Mouse (Mus musculus): ENCODE results near the gene Fanca.

The Fanca gene

GRCm38 (mm10) chr8:123318467-123318911, at the start of gene Fanca:
Gene Fanca (minus strand): TSS chr8:123318576.
- DNase-seq (ENCODE audit: low read depth, low spot score), result peak; percentile 98

DNA sequence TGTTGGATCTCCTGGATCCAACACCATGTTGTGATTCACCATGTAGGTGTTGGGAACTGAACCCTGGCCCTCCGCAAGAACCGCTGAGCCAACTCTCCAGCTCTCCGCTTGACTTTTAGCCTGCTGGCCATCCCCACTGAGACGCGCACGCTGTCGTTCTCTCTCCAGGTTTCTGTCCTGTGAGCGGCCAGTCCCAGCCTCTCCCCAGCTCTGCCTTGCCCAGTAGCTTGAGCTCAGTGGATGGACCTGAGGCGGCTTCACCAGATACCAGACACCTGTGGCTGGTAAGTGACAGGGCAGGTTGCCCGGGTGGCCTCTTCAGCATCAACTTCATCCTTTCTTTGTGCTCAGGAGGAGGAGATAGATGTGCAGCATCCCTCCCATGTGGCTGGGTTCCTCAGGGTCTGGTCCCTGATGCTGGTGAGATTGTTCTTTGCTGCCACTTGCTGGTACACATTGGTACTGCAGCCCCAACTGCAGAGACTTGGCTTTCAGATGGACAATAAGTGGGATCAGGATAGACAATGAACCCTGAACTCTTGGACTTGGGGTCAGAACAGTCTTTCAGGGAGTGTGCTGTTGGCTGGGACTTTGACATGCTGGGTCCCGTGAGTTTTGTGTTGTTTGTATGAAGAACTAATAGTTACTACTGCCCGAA, 42.8 kb upstream of the Fanca start:
- DNase-seq (ENCODE audit: low read depth, low spot score), result peak; percentile 74

DNA sequence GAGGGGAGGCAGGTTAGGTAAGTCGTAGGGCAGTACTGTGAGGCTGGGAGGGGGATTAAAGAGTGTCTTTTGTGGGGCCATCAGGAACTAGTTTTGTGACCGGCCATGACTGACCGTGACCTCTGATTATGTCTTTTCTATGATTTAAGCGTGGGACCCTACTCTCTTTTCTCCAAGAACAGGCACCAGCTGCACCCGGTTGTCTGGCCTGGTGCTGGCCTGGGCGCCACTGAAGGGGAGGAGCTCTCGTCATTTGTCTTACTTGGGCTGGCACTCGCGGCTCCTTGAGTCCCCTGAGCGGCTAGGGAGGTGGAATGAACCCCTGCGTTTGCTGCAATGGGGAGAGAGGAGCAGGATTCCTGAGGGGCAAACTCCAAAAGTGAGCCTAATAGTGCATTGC, 34.8 kb upstream of the Fanca start:
- DNase-seq (ENCODE audit: low read depth, low spot score), result no peak

GRCm38 (mm10) chr8:123352786-123353185, 34.4 kb upstream of the Fanca start:
- DNase-seq (ENCODE audit: low read depth, low spot score), result peak; percentile 42

DNA sequence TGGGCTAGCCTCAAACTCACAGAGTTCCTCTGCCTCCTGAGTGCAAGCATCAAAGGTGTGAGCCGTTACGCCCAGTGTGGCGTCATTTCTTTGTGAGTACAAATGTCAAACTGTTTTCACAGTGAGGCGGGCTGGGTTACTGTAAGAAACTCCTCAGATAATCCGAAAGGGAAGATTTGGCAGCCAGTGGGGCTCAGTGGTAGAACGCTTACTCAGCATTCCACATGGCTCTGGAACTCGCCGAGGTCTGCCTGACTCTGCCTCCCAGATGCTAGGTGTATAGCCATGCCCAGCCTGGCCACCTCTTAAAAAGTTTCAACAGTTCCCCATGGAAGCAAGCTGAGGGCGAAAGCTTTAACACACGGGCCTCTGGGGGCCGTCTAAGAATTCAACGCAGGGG, 33.7 kb upstream of the Fanca start:
- DNase-seq (ENCODE audit: low read depth, low spot score), result no peak

GRCm38 (mm10) chr8:123349073-123349472, 30.7 kb upstream of the Fanca start:
- no peak for DNase-seq (ENCODE audit: low read depth, low spot score)

GRCm38 (mm10) chr8:123348237-123348843, 30.0 kb upstream of the Fanca start:
- no peak for DNase-seq (ENCODE audit: low read depth, low spot score)

DNA sequence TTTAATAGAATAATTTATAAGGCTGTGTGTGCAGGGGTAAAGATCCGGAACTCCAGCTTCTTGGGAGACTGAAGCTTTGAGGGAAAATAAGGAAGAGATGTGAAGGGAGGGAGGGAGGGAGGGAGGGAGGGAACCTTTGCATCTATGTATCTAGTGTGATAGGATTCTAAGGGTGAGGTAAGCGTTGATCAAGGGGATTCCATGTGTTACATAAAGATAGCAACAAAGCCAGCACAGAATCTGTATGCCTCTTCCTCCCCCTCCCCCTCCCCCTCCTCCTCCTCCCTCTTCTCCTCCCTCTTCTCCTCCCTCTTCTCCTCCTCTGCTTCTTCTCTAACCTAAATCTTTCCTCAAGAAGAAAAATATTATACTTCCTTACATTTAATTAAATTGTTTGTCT, 28.9 kb upstream of the Fanca start:
- DNase-seq (ENCODE audit: low read depth, low spot score), result no peak

DNA sequence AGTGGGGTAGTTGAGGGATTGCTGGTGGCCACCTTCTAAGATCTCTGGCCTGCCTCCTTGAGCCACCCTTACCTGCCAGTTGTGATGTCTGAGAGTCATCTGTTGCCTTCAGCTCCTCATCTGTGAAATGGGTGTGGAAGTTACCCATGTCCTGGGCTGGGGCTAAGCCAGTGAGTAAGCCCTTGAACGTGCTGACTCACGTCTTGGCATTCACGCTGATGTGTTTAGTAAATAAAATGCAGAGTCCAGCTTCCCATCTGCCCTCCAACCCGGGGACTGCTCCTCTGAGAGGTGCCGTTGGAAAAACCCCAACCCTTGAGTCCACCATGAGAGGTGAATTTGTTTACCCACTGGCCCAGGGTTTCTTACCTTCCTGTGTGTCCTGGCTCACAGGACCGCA, 27.5 kb upstream of the Fanca start:
- DNase-seq (ENCODE audit: low read depth, low spot score), result no peak

GRCm38 (mm10) chr8:123345135-123345534, 26.8 kb upstream of the Fanca start:
- no peak for DNase-seq (ENCODE audit: low read depth, low spot score)

GRCm38 (mm10) chr8:123343422-123343821, 25.0 kb upstream of the Fanca start:
- no peak for DNase-seq (ENCODE audit: low read depth, low spot score)

GRCm38 (mm10) chr8:123342911-123343310, 24.5 kb upstream of the Fanca start:
- DNase-seq (ENCODE audit: low read depth, low spot score), result no peak

DNA sequence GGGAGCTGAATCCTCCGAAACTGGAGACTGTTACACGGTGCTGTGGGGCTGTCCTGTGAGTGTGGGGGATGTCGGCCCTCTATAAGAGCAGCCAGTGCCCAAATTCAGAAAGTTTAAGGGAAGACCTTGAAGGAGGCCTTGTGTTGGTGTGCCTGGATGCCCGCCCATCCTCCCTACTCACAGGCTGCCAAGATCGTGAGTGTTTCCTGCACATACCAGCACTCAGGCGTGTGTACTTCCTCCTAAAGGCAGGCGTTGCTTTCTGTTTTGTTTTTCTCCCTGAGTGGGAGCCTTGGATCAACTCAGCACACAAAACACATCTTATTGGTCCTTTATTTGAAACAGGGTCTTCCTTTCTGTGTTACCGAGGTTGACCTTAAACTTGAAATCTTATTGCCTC, 23.9 kb upstream of the Fanca start:
- no peak for DNase-seq (ENCODE audit: low read depth, low spot score)

DNA sequence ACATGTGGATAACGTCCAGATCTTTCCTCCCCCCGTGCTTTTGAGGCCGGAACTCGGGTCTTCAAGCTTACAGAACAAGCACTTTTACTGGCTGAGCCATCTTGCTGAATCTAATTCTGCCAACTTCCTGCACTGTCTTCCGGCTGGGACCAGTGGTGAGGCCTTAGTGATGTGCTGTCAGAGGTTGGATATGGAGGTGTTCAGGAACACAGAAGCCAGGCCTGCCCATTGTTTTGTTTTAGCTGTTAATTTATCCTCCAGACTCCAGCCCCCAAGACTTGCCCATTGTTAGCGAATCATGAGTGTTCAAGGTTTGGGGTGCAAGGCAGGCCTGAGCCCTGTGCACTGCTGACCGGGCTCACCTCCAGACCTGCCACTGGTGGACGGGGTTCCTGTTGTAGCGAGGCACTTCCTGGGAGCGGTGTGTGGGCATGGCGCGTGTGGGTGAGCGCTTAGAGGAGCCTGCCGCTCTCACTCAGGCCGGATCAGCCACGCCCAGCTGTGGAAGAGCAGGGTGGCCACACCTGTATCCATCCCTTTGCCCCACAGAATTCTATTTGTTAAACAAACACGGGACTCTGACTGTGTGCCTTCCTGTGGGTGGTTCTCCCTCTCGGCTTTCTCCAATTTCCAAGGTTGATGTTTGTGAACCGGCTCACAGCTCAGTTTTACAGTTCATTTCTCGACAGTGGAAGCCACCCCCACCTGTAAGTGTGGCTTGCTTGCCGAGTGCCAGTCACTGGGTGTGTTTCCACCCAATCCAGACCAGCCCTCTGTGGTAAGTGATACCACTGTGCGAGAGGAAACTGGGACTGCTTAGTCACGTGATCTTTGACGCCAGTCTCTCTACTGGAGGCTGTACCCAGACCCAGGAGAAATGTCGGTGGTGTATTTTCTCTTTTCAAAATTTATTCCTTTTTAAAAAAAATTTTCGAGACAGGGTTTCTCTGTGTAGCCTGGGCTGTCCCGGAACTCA, 23.0 kb upstream of the Fanca start:
- DNase-seq (ENCODE audit: low read depth, low spot score), result no peak

- DNase-seq (ENCODE audit: low read depth, low spot score), result peak; percentile 52
These were observed 21.7 kb upstream of the Fanca start for GRCm38 (mm10) chr8:123340071-123340470.

GRCm38 (mm10) chr8:123337475-123337874, 19.1 kb upstream of the Fanca start:
- DNase-seq (ENCODE audit: low read depth, low spot score), result no peak

- no peak for DNase-seq (ENCODE audit: low read depth, low spot score)
These were observed 16.1 kb upstream of the Fanca start for GRCm38 (mm10) chr8:123334467-123334866.

DNA sequence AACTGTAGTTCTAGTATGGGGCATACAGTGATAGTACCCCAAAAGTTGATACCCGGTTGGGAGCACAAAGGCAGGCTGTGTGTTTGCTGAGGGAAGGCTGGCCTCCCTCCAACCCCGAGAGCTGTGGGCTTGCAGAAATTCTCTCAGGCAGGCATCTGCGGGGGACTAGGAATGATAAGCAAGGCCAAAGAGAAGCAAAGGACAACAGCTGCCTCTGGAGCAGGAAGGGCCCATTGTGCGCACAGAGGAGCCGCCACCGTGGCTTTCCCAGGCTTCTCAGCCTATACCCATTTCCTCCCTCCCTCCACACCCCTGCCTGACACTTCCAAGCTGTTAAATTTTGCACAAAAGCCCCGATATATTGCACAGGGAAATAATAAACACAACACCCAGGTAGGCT, 15.5 kb upstream of the Fanca start:
- DNase-seq (ENCODE audit: low read depth, low spot score), result no peak

DNA sequence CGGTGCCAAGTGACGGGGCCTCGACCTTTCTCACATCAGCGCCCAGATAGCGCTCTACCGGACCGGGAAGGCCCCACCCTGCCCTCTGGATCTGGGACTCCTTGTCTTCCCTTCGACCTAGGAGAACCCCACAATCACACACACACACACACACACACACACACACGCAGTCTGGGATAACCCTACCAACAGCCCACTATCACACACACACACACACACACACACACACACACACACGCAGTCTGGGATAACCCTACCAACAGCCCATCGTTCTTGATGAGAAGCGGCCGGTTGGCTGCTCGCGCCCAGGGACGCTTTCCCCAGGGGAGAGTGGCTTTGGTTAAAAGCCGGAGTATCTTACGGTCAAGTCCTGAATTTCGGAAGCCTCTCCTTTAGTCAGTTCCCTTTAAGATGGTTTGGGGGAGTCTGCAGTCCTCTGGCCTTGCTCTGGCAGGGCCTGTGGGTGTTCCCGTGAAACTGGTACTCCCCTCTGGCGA, 14.8 kb upstream of the Fanca start:
- DNase-seq (ENCODE audit: low read depth, low spot score), result peak; percentile 11

GRCm38 (mm10) chr8:123332262-123333090, 14.1 kb upstream of the Fanca start, which contains the start of gene Spire2:
Gene Spire2 (plus strand): TSS chr8:123332713.
- DNase-seq (ENCODE audit: low read depth, low spot score), result peak; percentile 92

- DNase-seq (ENCODE audit: low read depth, low spot score), result no peak
These were observed 13.4 kb upstream of the Fanca start for GRCm38 (mm10) chr8:123331810-123332209.
